Mouse (Mus musculus) Muller cell, postnatal 12 days (primary cell): ENCODE measurements around the gene Ncam1.

Experiments used
- DNase-seq: peaks from one replicate; pipeline ENCODE4 v3.0.0-alpha.2; 2015; ENCODE audit errors: inconsistent ontology term

The Ncam1 gene

GRCm38 (mm10) chr9:49751466-49751865 is 47.3 kb downstream of the Ncam1 start:
- peak; percentile 56 for DNase-seq

DNA sequence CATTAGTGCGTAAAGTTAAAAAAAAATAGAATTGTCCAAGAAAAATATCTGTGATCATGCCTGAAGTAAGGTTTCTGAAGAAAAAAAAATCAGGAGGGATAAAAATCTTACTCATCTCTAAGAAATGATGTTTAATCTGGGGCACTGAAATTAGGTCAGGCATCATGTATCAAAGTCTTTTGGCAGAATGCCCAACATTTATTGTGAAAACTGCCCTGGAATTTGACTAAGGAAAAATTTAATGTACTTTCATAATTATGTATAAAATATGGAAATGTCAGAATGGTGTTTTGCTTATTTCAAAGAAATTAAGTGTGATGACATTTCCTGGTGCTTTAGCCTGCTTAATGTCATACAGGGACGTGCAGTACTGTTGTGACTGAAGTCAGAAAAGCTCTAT is 52.5 kb downstream of the Ncam1 start:
- peak; percentile 65 for DNase-seq

GRCm38 (mm10) chr9:49745696-49746095 is 53.0 kb downstream of the Ncam1 start:
- DNase-seq, result no peak

- DNase-seq, result peak; percentile 74
Measured at GRCm38 (mm10) chr9:49744286-49744685, 54.4 kb downstream of the Ncam1 start.

- no peak for DNase-seq
Measured at GRCm38 (mm10) chr9:49739935-49740334, 58.8 kb downstream of the Ncam1 start.

GRCm38 (mm10) chr9:49738546-49738945 is 60.2 kb downstream of the Ncam1 start:
- no peak for DNase-seq

GRCm38 (mm10) chr9:49737166-49737565 is 61.6 kb downstream of the Ncam1 start:
- peak; percentile 49 for DNase-seq

DNA sequence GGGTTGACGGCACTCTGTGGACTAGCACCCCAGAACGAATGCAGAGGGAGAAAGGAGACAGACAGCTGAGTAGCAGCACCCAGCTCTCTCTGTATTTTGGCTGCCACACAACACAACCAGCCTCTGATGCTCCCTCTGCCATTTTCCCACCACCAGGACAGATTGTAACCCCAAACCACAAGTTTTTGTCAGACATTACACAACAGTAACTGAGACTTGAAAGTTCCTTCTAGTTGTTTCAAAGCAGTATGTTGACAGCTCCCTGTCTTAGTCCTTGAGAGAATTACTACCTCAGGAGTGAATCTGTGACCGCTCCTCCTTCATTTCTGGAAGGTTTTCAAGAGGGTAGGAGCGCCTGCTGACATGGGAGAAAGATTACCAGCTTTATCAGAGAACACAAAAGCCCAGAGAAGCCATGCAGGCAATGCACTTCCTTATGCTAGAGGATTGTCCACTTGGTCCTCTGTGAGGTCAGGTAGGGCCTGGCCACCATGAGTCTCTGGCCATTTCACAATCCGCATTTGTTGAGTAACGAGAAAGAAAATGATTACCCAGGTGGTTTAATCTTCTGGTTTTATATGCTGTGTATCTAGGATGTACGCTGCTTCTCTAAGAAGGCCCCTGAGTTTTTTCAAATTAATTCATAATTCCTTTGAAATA is 64.2 kb downstream of the Ncam1 start:
- no peak for DNase-seq

DNA sequence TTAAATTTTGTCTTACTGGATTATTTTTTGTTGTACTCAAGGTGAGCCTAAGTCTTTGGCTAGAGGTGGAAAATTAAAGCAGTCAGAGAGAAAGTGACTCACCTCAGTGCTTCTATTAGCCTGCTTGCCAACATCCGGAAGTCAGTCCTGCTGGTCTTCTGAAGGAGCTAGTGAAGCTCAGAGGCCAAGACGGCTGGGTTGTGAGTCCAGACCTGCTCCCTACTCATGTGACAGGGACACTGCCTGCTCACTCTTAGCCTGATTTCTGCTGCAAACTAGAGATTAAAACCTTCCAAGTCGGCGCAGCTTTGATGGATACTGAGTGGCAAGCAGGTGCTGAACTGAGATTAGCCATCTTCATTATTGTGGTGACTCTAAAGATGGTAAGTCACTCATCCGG is 65.0 kb downstream of the Ncam1 start:
- no peak for DNase-seq

DNA sequence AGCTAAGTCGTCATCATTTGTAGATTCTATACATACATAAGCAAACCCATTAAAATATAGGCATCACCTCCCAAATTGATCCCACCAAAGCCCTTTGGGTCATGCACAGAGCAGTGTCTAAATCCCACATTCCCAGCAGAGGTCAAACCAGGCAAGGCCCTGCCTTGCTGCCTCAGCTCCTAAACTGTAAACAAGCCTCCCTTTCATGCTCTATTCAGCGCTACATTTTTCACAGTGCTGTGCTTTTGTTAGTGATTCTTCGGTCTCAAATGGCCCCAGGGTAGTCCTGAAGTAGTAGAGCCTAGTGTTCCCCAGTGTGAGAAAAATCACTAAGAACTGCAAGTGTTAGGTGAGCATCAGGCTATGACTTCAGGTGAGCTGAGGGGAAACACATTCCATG is 69.2 kb downstream of the Ncam1 start:
- peak; percentile 67 for DNase-seq

DNA sequence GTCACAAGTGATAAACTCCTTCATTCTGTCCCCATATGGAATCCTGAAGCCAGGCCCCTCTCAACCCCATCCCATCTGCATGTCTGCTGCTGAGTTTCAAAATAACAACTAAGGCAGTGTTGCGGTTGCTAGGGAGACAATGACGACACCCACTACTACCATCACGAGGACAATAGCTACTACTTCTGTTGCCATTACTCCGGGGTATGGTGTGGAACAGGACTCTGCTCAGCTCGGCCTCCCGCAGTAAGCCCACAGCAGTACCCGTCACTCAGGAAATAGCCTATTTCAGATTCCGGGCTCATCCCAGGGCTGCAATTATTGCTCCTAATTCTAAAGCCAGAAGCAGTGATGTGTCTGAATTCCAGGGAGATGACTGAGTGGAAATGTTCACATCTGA is 70.5 kb downstream of the Ncam1 start:
- DNase-seq, result peak; percentile 79

DNA sequence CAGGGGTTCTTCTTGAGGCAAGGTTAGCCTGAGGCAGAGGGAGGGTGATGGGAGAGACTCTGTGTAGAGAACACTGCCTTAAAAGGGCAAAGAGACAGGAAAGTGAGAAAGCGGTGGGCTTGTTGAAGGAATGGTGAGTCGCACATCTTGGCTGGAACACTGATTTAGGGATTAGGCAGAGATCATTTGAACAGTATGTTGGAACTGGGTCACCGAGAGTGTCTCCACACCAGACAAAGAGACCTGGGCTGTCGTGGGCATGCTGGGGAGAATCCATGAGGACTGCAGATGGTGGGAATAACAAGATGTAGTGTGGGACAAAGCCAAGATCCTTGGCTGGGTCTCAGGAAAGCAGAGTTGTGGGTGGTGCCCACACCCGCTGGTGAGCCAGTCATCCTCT is 76.0 kb downstream of the Ncam1 start:
- DNase-seq, result peak; percentile 77

- no peak for DNase-seq
Measured at GRCm38 (mm10) chr9:49715121-49715520, 83.6 kb downstream of the Ncam1 start.

GRCm38 (mm10) chr9:49714091-49714490 is 84.6 kb downstream of the Ncam1 start:
- no peak for DNase-seq

GRCm38 (mm10) chr9:49707646-49708045 is 91.1 kb downstream of the Ncam1 start:
- no peak for DNase-seq

DNA sequence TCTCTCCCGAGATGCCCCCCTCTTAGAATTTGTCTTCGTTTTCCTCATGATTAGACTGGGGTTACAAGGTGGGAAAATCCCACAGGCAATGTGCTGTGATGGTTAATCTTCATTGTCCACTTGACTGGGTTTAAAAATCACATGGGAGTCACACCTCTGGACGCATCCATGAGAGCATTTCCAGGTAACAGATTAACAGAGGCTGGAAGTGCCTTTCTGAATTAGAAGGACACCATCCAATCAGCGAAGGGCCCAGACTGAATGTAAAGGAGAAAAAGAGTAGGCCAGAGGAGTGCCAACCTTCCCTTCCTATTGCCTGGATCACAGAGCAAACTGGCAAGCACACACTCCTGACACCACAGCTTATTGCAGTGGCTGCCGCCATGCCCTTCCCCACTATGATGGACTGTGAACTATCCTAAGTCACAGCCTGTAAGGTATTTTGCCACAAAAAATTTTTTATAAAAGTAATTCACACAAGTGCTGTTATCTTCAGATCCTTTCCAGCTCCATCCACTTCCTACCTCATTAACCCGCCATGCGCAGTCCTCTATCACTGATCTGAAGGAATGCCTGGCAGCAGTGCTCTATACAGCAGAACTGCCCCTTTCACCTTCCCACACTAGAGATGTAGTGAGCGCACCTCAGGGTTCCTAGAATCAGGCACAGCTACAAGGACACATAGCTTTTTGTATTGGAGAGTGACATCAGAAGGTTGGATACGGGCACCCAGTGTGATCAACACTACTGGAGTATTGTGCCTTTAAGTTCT is 94.3 kb downstream of the Ncam1 start:
- DNase-seq, result no peak

- no peak for DNase-seq
Measured at GRCm38 (mm10) chr9:49695371-49695770, 103.4 kb downstream of the Ncam1 start.

GRCm38 (mm10) chr9:49692791-49693190 is 105.9 kb downstream of the Ncam1 start:
- DNase-seq, result no peak

DNA sequence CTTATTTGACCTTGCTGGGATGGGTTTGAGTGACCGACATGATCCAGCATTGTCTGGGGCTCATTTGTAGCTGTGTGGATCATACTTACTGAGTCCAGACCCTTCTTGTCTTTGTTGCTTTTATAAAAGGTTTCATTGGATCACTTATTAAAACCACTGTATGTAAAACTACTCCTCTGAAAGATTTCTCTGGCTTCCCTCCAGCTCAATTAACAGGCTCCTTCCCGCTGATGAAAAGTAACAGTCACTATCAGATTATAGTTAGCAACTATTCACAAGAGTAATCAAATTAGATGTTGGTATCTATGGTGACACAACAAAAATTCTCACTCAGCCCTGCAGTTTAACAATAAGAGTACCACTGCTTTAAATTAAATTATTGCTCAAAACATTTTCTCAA is 107.4 kb downstream of the Ncam1 start:
- peak; percentile 40 for DNase-seq

GRCm38 (mm10) chr9:49683566-49684273 is 115.0 kb downstream of the Ncam1 start:
- peak; percentile 77 for DNase-seq

- DNase-seq, result no peak
Measured at GRCm38 (mm10) chr9:49681848-49682469, 116.8 kb downstream of the Ncam1 start.

GRCm38 (mm10) chr9:49679270-49679669 is 119.5 kb downstream of the Ncam1 start:
- no peak for DNase-seq
